Mouse (Mus musculus): ENCODE measurements at regions not wholly inside any gene's neighbourhood (a gene's known extent, or its start where the extent isn't known, plus 50 kb on each side); places are given as distances from the start of the nearest gene placed in this dataset.
"Not testable (repeated sequence)": the region's sequence is repeated elsewhere in the genome, so short reads cannot be mapped to it uniquely, and the experiment has no call there.

- WGBS, result 80% methylated on average over 2 of the region's 2 CpGs
- not testable (repeated sequence) for H3K27me3 ChIP-seq (replicated peaks); ATAC-seq (ENCODE audit: extremely low read depth, insufficient number of reproducible peaks, low FRiP score, low TSS enrichment); H3K4me2 ChIP-seq; H3K27ac ChIP-seq (replicated peaks); H3K9ac ChIP-seq; H3K36me3 ChIP-seq; H3K4me3 ChIP-seq; H3K9me3 ChIP-seq; H3K4me1 ChIP-seq
Measured at GRCm38 (mm10) chr13:3405783-3406182, 132.1 kb upstream of the Gdi2 start.

- not testable (repeated sequence) for H3K27ac ChIP-seq (replicated peaks); H3K36me3 ChIP-seq; H3K4me1 ChIP-seq; H3K4me2 ChIP-seq; H3K4me3 ChIP-seq; H3K9me3 ChIP-seq; H3K9ac ChIP-seq; H3K27me3 ChIP-seq (replicated peaks)
- ATAC-seq (ENCODE audit: extremely low read depth, insufficient number of reproducible peaks, low FRiP score, low TSS enrichment), result peak; percentile 51; the same call in 1 of the 2 replicates
- 34% methylated on average over 8 of the region's 8 CpGs for WGBS
Measured at GRCm38 (mm10) chr13:3406236-3407017, 131.4 kb upstream of the Gdi2 start.

- H3K4me3 ChIP-seq; H3K27ac ChIP-seq (replicated peaks); H3K9ac ChIP-seq; H3K36me3 ChIP-seq; ATAC-seq (ENCODE audit: extremely low read depth, insufficient number of reproducible peaks, low FRiP score, low TSS enrichment); H3K4me1 ChIP-seq; H3K9me3 ChIP-seq; H3K4me2 ChIP-seq; H3K27me3 ChIP-seq (replicated peaks): not testable (repeated sequence)
- WGBS, result 59% methylated on average over 3 of the region's 3 CpGs
Measured at GRCm38 (mm10) chr13:3410281-3410680, 127.6 kb upstream of the Gdi2 start.

GRCm38 (mm10) chr13:3417026-3417425 lies 120.8 kb upstream of the Gdi2 start:
- no peak for ATAC-seq (ENCODE audit: extremely low read depth, insufficient number of reproducible peaks, low FRiP score, low TSS enrichment)
- Histone ChIP-seq H3K27me3 (replicated peaks) (no peaks in the 10 kb centered on the region), H3K4me3 (no peak overlapping the region), H3K9ac (no peak overlapping the region), H3K27ac (replicated peaks) (no peak overlapping the region), H3K9me3 (peaks cover 23% of the 10 kb centered on the region), H3K4me1 (no peaks in the 10 kb centered on the region), H3K36me3 (no peaks in the 10 kb centered on the region), H3K4me2 (no peak overlapping the region)
- WGBS, result 70% methylated on average over 1 of the region's 1 CpGs

- H3K9ac ChIP-seq; H3K4me3 ChIP-seq; H3K27ac ChIP-seq (replicated peaks); H3K36me3 ChIP-seq; H3K27me3 ChIP-seq (replicated peaks); ATAC-seq (ENCODE audit: extremely low read depth, insufficient number of reproducible peaks, low FRiP score, low TSS enrichment); H3K9me3 ChIP-seq; H3K4me1 ChIP-seq; H3K4me2 ChIP-seq: not testable (repeated sequence)
- 76% methylated on average over 6 of the region's 6 CpGs for WGBS
Measured at GRCm38 (mm10) chr13:3455374-3455773, 82.5 kb upstream of the Gdi2 start.

GRCm38 (mm10) chr13:3476884-3477283 lies 61.0 kb upstream of the Gdi2 start:
- Histone ChIP-seq H3K9ac (no peak overlapping the region), H3K36me3 (peaks cover 7% of the 10 kb centered on the region), H3K27ac (replicated peaks) (no peak overlapping the region), H3K4me1 (peaks cover 5% of the 10 kb centered on the region; the same call in 1 of the 2 replicates), H3K4me2 (no peak overlapping the region), H3K27me3 (replicated peaks) (no peaks in the 10 kb centered on the region), H3K4me3 (no peak overlapping the region), H3K9me3 (no peaks in the 10 kb centered on the region)
- no peak for ATAC-seq (ENCODE audit: extremely low read depth, insufficient number of reproducible peaks, low FRiP score, low TSS enrichment)

- Histone ChIP-seq H3K27me3 (replicated peaks) (no peaks in the 10 kb centered on the region), H3K9ac (peak overlapping the region; percentile 82), H3K4me2 (peak overlapping the region; percentile 91), H3K4me3 (peak overlapping the region; percentile 76), H3K9me3 (no peaks in the 10 kb centered on the region), H3K36me3 (peaks cover 7% of the 10 kb centered on the region), H3K27ac (replicated peaks) (no peak overlapping the region), H3K4me1 (peaks cover 5% of the 10 kb centered on the region; the same call in 1 of the 2 replicates)
- peak; percentile 66; the same call in 1 of the 2 replicates for ATAC-seq (ENCODE audit: extremely low read depth, insufficient number of reproducible peaks, low FRiP score, low TSS enrichment)
- 4% methylated on average over 44 of the region's 45 CpGs for WGBS
Measured at GRCm38 (mm10) chr13:3477997-3478728, 59.7 kb upstream of the Gdi2 start.
